Mouse (Mus musculus) adrenal gland, postnatal 0 days (tissue): ENCODE data around the gene Gm15013. TPM values are rescaled to one million over a fixed set of nuclear protein-coding genes. Genes with fewer than 3 reads are reported as not detected.

ENCODE experiments used
- polyA plus RNA-seq: library from polyadenylated mRNA; unstranded; fragments of >200 nt; fragmentation: Nextera tagmentation; extraction: Ambion mirVana; gene quantifications from 2 replicates; pipeline ENCODE4 v1.2.1, GENCODE M21; 2015

The Gm15013 gene
- not detected in 2 replicates for polyA plus RNA-seq

GRCm38 (mm10) chrX:139714381-139714780 lies at the start of gene Gm15013:
Gm15013 (minus strand) TSS chrX:139714481.

GRCm38 (mm10) chrX:139684775-139685695 lies 29.2 kb downstream of the Gm15013 start, which contains the start of gene Tbc1d8b:
Tbc1d8b (plus strand) TSS chrX:139684996.

Other genes with a start within 250 kb of the Gm15013 start
- gene D330045A20Rik, start 234.1 kb downstream of the Gm15013 start, polyA plus RNA-seq, result 1.6 and 1.7 TPM in 2 replicates
- 25.0 and 50.4 TPM in 2 replicates for gene Rnf128, start 151.2 kb downstream of the Gm15013 start, polyA plus RNA-seq
- gene Tbc1d8b, start 29.5 kb downstream of the Gm15013 start, polyA plus RNA-seq, result 1.4 and 2.0 TPM in 2 replicates
- not detected in 2 replicates for gene Ripply1, start 67.9 kb upstream of the Gm15013 start, polyA plus RNA-seq
- gene Cldn2, start 86.3 kb upstream of the Gm15013 start, polyA plus RNA-seq, result 0.77 and 0.84 TPM in 2 replicates
- gene Morc4, start 157.2 kb upstream of the Gm15013 start, polyA plus RNA-seq, result 4.7 TPM in 2 replicates